Comparison of ENCODE assay signal across 8 mouse cellular contexts in genomic region chr12:31950659-31951031, GRCm38 (mm10). TPM values are rescaled to one million over a fixed set of nuclear protein-coding genes. Genes with fewer than 3 reads are reported as not detected.
DNase-seq lines count a peak whose midpoint lies in the region; ATAC-seq and TF ChIP-seq lines count a peak whose summit lies in the region.

No protein-coding gene starts in this region.

- DNase-seq in lung, adult 2 months = no peak
- DNase-seq in lung, postnatal 4 days = no peak
- DNase-seq in embryonic facial prominence, embryonic 11.5 days (ENCODE audit: low spot score) = no peak
- no peak for DNase-seq in hindbrain, embryonic 10.5 days (ENCODE audit: low spot score)
- DNase-seq in layer of hippocampus, postnatal 36 days = no peak
- DNase-seq in right cerebral cortex, adult 2 months (ENCODE audit: low spot score in 2 of 2) = no peak
- no peak for DNase-seq in embryo, embryonic 11 days

- no peak overlapping the region for H3K27ac ChIP-seq in embryonic facial prominence, embryonic 11.5 days (replicated peaks; ENCODE audit: low read depth, low read length)
- H3K27ac ChIP-seq in hindbrain, embryonic 10.5 days = peak overlapping the region; percentile 100
- H3K27ac ChIP-seq in midbrain, embryonic 12.5 days (replicated peaks) = peak overlapping the region; percentile 67

- WGBS in lung, adult 2 months = 2% methylated on average over 9 of the region's 9 CpGs
- 5% methylated on average over 9 of the region's 9 CpGs for WGBS in embryonic facial prominence, embryonic 11.5 days
- 6% methylated on average over 9 of the region's 9 CpGs for WGBS in hindbrain, embryonic 10.5 days
- WGBS in midbrain, embryonic 12.5 days = 7% methylated on average over 9 of the region's 9 CpGs

- peak overlapping the region; percentile 6 for H3K4me3 ChIP-seq in lung, adult 2 months (replicated peaks; ENCODE audit: extremely low read depth, low read depth, low read length)
- H3K4me3 ChIP-seq in embryonic facial prominence, embryonic 11.5 days (ENCODE audit: low read depth, low read length) = peak overlapping the region; percentile 35
- peak overlapping the region; percentile 93 for H3K4me3 ChIP-seq in hindbrain, embryonic 10.5 days
- H3K4me3 ChIP-seq in midbrain, embryonic 12.5 days = peak overlapping the region; percentile 92

- TF ChIP-seq POLR2A in lung, adult 2 months (IDR thresholded peaks at IDR 0.05; ENCODE audit: borderline replicate concordance, extremely low read depth, low read depth, low read length) = peak; percentile 83; the same call in 1 of the 2 replicates

- H3K9me3 ChIP-seq in embryonic facial prominence, embryonic 11.5 days (replicated peaks; ENCODE audit: control insufficient read depth, low read length) = no peaks in the 10 kb centered on the region
- no peaks in the 10 kb centered on the region for H3K9me3 ChIP-seq in hindbrain, embryonic 10.5 days
- no peaks in the 10 kb centered on the region for H3K9me3 ChIP-seq in midbrain, embryonic 12.5 days

- TF ChIP-seq CTCF in lung, adult 2 months (IDR thresholded peaks at IDR 0.05; ENCODE audit: insufficient read depth, low read length) = no peak

- no peaks in the 10 kb centered on the region for H3K36me3 ChIP-seq in embryonic facial prominence, embryonic 11.5 days (replicated peaks; ENCODE audit: control insufficient read depth, insufficient read depth, low read depth, low read length)
- H3K36me3 ChIP-seq in hindbrain, embryonic 10.5 days = no peaks in the 10 kb centered on the region
- H3K36me3 ChIP-seq in midbrain, embryonic 12.5 days = no peaks in the 10 kb centered on the region

- H3K9ac ChIP-seq in embryonic facial prominence, embryonic 11.5 days (replicated peaks; ENCODE audit: low read length) = peak overlapping the region; percentile 29; the same call in 1 of the 2 replicates
- H3K9ac ChIP-seq in midbrain, embryonic 12.5 days (replicated peaks) = peak overlapping the region; percentile 54; the same call in 1 of the 2 replicates

- H3K27me3 ChIP-seq in embryonic facial prominence, embryonic 11.5 days (ENCODE audit: control insufficient read depth, insufficient read depth, low read length) = no peaks in the 10 kb centered on the region
- H3K27me3 ChIP-seq in hindbrain, embryonic 10.5 days (ENCODE audit: insufficient read depth, poor library complexity, severe bottlenecking) = no peaks in the 10 kb centered on the region
- H3K27me3 ChIP-seq in midbrain, embryonic 12.5 days = no peaks in the 10 kb centered on the region

- ATAC-seq in embryonic facial prominence, embryonic 11.5 days (replicated peaks; ENCODE audit: insufficient number of reproducible peaks, low FRiP score, low TSS enrichment, low read depth) = no peak
- no peak for ATAC-seq in midbrain, embryonic 12.5 days (ENCODE audit: low FRiP score, low read depth)

- H3K4me1 ChIP-seq in lung, adult 2 months (ENCODE audit: control insufficient read depth, insufficient read depth, low read length) = peaks cover 4% of the 10 kb centered on the region; the same call in 1 of the 2 replicates
- no peaks in the 10 kb centered on the region for H3K4me1 ChIP-seq in embryonic facial prominence, embryonic 11.5 days (ENCODE audit: control insufficient read depth, insufficient read depth, low read length)
- H3K4me1 ChIP-seq in hindbrain, embryonic 10.5 days (replicated peaks) = peaks cover 10% of the 10 kb centered on the region; the same call in 1 of the 2 replicates
- no peaks in the 10 kb centered on the region for H3K4me1 ChIP-seq in midbrain, embryonic 12.5 days

- H3K4me2 ChIP-seq in embryonic facial prominence, embryonic 11.5 days (ENCODE audit: low read depth, low read length) = peak overlapping the region; percentile 61
- peak overlapping the region; percentile 68 for H3K4me2 ChIP-seq in midbrain, embryonic 12.5 days (replicated peaks)

RNA-seq across cellular contexts. Expression of gene Hbp1, which starts 0.3 kb away (rescaled TPM):
- 51.4 and 72.6 TPM in 2 replicates for polyA plus RNA-seq in lung, adult 2 months (2012; rRNA removed)
- 129 and 137 TPM in 2 replicates for polyA plus RNA-seq in embryonic facial prominence, embryonic 11.5 days (2014; fragmentation: Nextera tagmentation; extraction: Ambion mirVana)
- 77.9 and 81.3 TPM in 2 replicates for polyA plus RNA-seq in hindbrain, embryonic 10.5 days (2016; fragmentation: Nextera tagmentation; extraction: Ambion mirVana)
- 88.7 and 98.5 TPM in 2 replicates for polyA plus RNA-seq in midbrain, embryonic 12.5 days (2016; fragmentation: Nextera tagmentation; extraction: Ambion mirVana)
- 10 to 100 TPM; 24.8 to 27.8 TPM for total RNA-seq in layer of hippocampus, postnatal 36 days (2021)

Comparison
In these comparisons a context has a peak if more than half of its experiments do, and no peak if none do; other contexts are left out.
1. H3K4me3 ChIP-seq: peak in every context shown above with its lines; median percentile 93 in hindbrain, embryonic 10.5 days; 92 in midbrain, embryonic 12.5 days; 35 in embryonic facial prominence, embryonic 11.5 days; 6 in lung, adult 2 months.